Mouse (Mus musculus) layer of hippocampus, adult 9-11 months (tissue): ENCODE results near the gene Sh3rf1.

Experiments used
- DNase-seq: peaks from one replicate; pipeline ENCODE4 v3.0.0; 2022

The Sh3rf1 gene

GRCm38 (mm10) chr8:61224380-61225092 is 864 bp downstream of the Sh3rf1 start:
- peak; percentile 26 for DNase-seq

DNA sequence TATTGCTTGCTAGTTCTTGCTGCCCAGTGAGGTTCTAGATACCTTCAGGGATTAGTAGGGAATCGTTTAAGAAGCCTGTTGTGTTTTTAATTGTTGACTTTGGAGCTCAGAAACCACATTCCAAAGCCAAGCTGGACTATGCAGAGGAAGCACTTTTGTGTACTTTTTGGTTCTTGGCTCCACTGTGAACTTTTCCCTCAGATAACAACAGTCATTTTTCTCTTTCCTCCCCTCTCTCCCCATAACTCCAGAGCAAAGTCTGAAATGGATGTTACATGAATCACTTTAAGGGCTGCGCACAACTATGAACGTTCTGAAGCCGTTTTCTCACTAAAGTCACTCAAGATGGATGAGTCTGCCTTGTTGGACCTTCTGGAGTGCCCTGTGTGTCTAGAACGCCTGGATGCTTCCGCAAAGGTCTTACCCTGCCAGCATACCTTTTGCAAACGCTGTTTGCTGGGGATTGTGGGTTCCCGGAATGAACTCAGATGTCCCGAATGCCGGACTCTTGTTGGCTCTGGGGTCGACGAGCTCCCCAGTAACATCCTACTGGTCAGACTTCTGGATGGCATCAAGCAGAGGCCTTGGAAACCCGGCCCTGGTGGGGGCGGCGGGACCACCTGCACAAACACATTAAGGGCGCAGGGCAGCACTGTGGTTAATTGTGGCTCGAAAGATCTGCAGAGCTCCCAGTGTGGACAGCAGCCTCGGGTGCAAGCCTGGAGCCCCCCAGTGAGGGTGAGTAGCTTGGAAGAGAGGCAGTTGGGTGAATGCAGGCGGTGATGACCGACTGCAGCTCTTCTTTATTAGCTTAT is 2.1 kb downstream of the Sh3rf1 start:
- DNase-seq = no peak

GRCm38 (mm10) chr8:61226632-61227031 is 3.0 kb downstream of the Sh3rf1 start:
- no peak for DNase-seq

- DNase-seq = no peak
Measured at GRCm38 (mm10) chr8:61228678-61229077, 5.0 kb downstream of the Sh3rf1 start.

DNA sequence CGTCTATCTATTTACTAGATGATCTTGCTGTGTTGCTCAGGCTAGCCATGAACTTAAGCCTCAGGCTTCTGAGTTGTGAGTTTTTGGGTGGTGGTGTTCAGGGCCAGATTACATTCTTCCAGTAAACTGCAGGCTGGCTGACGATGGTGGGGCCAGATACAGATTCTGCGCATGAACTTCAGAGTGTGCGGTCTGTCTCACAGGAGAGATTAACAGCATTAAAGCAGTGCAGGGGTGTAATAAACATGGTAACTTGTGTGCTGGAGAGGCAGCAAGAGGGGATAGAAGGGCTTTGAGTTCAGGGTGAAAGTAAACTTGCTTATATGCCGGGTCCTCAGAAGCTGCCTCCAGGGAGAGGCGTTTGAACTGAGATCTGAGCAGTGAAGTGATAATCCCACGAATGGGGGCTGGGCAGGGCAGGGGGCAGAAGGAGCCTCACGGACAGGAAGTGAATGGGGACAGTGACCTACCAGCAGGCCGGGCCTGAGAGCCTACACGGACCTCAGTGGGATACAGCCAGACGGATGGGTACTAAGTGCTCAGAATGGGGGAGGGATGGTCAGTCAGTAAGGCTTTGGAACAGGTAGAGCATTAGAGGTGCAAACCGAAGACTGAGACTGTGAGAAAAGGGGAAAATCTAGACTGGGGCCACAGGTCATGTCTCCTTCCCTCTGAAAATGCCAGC is 6.0 kb downstream of the Sh3rf1 start:
- no peak for DNase-seq

DNA sequence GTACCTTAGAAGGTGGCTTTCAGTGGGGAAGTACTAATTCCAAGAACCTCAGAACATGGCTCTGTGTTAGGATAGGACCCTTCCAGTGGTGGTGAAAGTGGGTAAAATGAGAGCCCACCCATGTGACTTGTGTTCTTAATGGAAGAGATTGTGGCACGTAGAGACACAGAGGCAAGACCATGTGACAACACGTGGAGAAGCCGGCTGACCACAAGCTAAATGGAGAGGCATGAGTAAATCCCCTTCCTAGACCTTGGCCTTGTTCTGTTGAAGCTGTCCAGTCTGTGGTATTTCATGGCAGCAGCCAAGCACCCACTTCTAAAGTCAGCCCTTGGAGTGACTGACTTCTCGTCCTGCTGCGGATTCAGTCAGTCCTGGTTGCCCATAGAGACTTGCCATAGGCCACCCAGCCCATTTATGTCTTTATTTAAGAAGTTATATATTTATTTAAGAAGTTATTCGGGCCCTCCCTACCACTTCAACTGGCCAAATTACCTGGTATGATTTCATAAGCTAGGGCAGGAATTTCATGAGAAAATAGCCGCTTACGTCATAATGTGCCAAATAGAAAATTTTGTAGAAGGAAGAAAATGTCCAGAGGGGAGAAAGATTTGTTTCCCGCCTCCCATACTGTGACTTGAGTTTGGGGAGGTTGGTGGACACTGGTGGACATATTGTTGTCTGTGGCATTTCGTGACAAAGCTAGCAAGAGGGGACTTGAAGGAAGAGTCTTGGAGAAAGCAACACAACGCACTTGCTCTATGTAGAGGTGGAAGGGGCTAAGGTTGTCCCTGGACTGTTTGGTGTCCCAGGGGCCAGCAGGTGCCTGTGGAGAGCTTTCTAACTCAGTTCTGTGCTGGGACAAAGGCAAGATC is 7.4 kb downstream of the Sh3rf1 start:
- DNase-seq = no peak

GRCm38 (mm10) chr8:61235499-61235898 is 11.8 kb downstream of the Sh3rf1 start:
- no peak for DNase-seq

GRCm38 (mm10) chr8:61236506-61237268 is 13.0 kb downstream of the Sh3rf1 start:
- peak; percentile 63 for DNase-seq

GRCm38 (mm10) chr8:61239576-61239975 is 15.9 kb downstream of the Sh3rf1 start:
- no peak for DNase-seq

- DNase-seq = no peak
Measured at GRCm38 (mm10) chr8:61241229-61241628, 17.6 kb downstream of the Sh3rf1 start.

DNA sequence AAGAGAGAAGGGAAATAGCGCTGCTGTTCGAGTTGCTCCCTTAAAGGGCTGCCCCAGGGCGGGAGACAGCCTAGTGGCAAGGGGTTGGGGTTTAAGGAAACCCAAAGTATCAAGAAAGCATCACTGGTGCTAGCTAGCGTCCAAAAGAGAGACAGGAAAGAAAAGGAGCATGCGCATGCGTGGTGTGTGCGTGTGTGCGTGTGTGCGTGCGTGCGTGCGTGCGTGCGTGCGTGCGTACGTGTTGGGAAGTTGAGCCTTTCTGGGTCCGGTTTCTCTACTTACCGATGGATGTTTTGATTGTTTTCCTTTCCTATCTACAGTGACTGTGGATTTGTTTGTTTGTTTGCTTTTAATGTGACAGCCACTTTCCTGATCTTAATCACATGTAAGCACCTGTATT is 19.2 kb downstream of the Sh3rf1 start:
- no peak for DNase-seq

- no peak for DNase-seq
Measured at GRCm38 (mm10) chr8:61243491-61243890, 19.8 kb downstream of the Sh3rf1 start.

- no peak for DNase-seq
Measured at GRCm38 (mm10) chr8:61244157-61244556, 20.5 kb downstream of the Sh3rf1 start.

DNA sequence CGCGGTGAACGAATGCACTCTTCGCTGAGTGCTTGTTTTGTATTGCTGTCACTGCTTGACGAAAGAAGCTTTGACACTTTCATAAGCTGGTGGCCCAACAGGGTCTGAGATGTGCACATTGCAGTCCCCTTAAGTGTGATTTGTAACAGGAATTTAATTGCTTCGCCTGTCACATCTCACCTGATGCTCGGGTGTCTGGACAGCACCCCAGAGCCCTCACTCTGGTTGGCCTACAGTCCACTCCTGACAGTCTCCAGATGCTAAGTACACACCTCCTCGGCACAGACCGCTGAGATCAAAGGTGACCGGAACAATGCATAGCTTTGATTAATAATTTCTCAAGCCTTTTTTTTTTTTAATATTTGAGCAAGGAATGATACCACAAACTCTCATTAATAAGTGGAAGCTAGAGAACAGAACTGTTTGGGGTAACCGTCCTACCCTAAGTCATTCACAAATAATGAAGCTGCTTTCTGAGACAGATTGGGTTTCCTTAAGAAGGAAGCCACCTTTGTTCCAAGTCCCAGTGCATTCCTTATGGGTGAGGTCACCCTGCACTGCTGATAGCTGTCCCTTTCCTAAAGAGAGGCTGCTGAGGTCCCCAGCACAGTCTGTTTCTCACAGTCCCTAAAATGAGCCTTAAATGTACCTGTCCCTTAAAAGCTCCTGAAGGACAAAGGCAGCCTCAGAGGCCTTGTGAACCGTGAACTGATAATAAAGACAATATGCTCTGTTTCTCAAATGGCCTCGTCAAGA is 23.8 kb downstream of the Sh3rf1 start:
- no peak for DNase-seq

DNA sequence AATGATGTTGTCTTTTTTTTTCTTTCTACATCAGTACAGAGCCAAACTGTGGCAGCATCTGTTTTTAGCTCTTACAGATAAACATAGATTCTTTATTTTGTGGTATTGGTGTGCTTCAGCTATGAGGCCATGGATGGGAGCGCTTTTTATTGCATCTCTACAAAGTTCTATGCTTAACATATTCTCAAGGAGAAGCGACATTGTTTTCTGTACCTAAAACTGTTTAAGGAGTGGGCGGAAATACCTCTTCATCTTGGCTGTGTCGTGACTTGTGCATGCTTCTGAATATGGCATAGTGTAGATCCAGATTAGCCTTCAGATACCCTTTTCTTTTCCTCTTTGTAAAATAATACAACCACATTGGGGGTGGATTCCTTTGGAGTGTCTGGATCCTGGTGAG is 25.8 kb downstream of the Sh3rf1 start:
- no peak for DNase-seq

- no peak for DNase-seq
Measured at GRCm38 (mm10) chr8:61254196-61254595, 30.5 kb downstream of the Sh3rf1 start.

DNA sequence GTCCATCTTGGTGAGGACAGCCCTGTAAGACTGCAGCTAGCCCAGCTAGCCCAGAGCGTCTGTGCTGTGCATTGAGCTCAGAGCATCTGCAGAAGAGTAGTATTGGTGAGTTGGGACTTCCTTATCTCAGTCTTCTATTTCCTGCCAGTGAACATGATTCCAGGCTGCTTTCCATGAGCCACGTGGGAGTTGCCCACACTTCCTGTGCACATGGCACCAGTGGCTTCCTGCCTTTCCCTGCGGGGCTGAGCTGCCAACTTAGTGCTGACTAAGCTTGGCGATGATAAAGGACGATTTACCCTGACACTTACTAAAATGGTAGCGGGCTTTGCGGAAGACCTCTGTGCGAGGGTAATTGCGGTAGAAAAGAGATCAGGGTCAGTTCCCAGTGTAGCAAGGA is 35.2 kb downstream of the Sh3rf1 start:
- peak; percentile 79 for DNase-seq

DNA sequence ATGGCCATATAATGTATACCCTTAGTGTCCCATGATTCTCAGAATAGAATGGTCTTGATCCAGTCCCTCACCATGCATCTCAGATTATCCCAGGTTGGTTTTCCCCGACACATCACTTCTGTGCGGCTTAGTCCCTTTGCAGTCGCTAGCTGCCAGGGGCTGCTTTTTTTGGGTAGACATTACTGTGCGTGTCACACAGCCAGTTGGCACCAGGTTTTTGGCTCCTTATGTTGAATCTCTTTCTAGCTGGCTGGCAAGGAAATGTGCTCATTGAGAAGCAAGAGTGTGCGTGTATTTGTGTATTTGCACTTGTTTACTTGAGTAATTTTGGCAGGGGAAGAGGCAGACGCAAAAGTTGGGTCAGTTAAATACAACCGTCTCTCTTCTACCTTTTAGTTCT is 35.9 kb downstream of the Sh3rf1 start:
- peak; percentile 80 for DNase-seq

DNA sequence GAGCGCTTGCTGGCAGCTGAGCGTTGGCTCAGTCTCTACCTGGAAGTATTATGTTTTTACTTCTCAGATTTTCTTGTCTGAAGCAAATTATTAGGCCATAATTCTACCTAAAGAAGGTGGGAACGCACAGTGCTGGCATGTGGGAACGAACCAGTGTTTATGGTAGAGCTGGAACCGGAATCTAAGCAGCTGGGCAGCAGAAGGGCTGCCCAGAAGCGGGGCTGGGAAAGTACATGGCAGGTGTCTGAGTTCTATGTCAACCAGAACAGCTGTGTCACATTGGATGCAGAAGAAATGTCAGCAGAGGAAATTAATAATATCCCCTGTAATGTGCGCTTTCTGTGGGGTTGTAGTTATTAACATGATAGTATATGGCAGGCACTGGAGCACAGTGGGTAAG is 36.9 kb downstream of the Sh3rf1 start:
- no peak for DNase-seq

DNA sequence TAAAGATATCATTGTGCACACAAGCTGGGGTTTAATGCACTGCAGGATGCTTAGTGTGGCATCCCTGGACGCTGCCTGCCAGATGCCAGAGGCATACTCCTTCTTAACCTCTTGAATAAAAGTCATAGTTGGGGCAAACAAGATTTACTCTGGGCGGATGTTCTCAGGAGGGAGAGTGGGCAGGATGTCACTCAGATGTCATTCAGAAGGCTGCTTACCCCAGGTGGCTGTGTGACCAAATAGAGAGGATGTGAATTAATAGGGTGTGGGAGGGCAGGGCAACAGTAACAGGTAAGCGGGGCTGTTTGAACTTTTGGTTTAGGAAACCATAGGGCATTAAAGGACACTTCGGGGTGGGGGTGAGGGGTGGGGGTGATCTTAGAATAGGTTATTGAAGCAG is 37.7 kb downstream of the Sh3rf1 start:
- no peak for DNase-seq

- no peak for DNase-seq
Measured at GRCm38 (mm10) chr8:61263691-61264090, 40.0 kb downstream of the Sh3rf1 start.
